Mouse (Mus musculus) heart, postnatal 25 days (tissue): ENCODE measurements around the gene Nsg1. TPM values are rescaled to one million over a fixed set of nuclear protein-coding genes. Genes with fewer than 3 reads are reported as not detected.

ENCODE experiments used
- DNase-seq: peaks from one replicate; pipeline ENCODE4 v3.0.0; 2022; ENCODE audit warnings: low spot score
- intact Hi-C: fragments of 180-260 bp; cut with DNase I; formaldehyde crosslinking; loops from one replicate; pipeline ENCODE4 v1.15.1; 2025
- total RNA-seq, 2 experiments: library from RNA; stranded (reverse); gene quantifications; 2 replicates each; pipeline ENCODE4 v1.2.3; 2021

The Nsg1 gene
- total RNA-seq, 2 experiments from 2014 or later = 6.3 to 7.7 TPM

GRCm38 (mm10) chr5:38091046-38091965, 68.4 kb downstream of the Nsg1 start:
- no peak for DNase-seq
- intact Hi-C loops = loop anchor here (10.0 kb wide), 1 partner anchor 797 kb away; no protein-coding TSS in a partner anchor

- DNase-seq = no peak
- intact Hi-C loops = loop anchor here (10.0 kb wide), 1 partner anchor 796 kb away; no protein-coding TSS in a partner anchor
These were observed 69.1 kb downstream of the Nsg1 start for GRCm38 (mm10) chr5:38090581-38090980.

GRCm38 (mm10) chr5:38090111-38090510, 69.6 kb downstream of the Nsg1 start:
- no peak for DNase-seq
- intact Hi-C loops = loop anchor here (10.0 kb wide), 1 partner anchor 795 kb away; no protein-coding TSS in a partner anchor

Other genes starting within 250 kb of the Nsg1 start
- 10 to 100 TPM; 15.0 to 16.4 TPM for gene Stx18, start 121.2 kb downstream of the Nsg1 start, total RNA-seq
- 1 to 10 TPM; 3.7 to 4.0 TPM for gene Zbtb49, start 60.5 kb upstream of the Nsg1 start, total RNA-seq
- gene Lyar, start 60.6 kb upstream of the Nsg1 start, total RNA-seq = 10 to 100 TPM; 14.4 to 15.8 TPM
- gene Tmem128, start 100.3 kb upstream of the Nsg1 start, total RNA-seq = 10 to 100 TPM; 12.5 to 14.3 TPM
- gene Otop1, start 116.1 kb upstream of the Nsg1 start, total RNA-seq = under 1 TPM; 0.36 to 0.78 TPM
- gene Drd5, start 159.5 kb upstream of the Nsg1 start, total RNA-seq = not detected